Mouse (Mus musculus) bone marrow, adult 2 months (tissue): Measurements from ENCODE around the gene Pdzk1.

Experiments used
- CTCF ChIP-seq: fragments of 200-500 bp; IDR thresholded peaks from 2 replicates; pipeline ENCODE4 v1.5.1; 2011; ENCODE audit warnings: low read length, control low read depth; ENCODE audit not compliant: control insufficient read depth, insufficient read depth
- POLR2A ChIP-seq: fragments of 200-500 bp; IDR thresholded peaks from 2 replicates; pipeline ENCODE4 v1.6.1; 2011; ENCODE audit warnings: low read depth, mild to moderate bottlenecking, control low read depth, low read length, borderline replicate concordance; ENCODE audit not compliant: control insufficient read depth

DNA sequence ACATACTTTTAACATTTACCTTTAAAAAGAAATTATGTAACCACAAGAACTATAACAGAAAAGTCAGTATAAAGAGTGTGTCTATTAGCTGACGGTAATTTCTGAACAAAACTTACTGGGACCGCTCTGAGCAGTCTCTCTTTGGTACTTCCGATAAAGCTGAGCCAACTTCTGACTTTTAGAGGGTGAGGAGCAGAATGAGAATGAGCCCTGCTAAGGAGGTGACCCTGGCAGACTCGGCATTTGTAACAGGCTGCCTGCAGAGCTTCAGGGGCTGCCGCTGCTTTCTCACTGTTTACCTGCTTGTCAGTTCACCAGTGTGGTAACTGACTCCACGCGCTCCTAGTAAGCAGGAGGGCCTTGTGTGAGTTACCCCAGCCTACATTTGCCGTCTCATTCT lies 46.8 kb upstream of the Pdzk1 start:
- TF ChIP-seq CTCF (no peak), POLR2A (no peak)
